Mouse (Mus musculus) brain, embryonic 14.5 days (tissue): ENCODE data around the gene Crocc2. TPM values are rescaled to one million over a fixed set of nuclear protein-coding genes. Genes with fewer than 3 reads are reported as not detected.

Experiments
- DNase-seq: peaks from one replicate; pipeline ENCODE4 v3.0.0-alpha.2; 2011; ENCODE audit warnings: low read depth
- CTCF ChIP-seq: fragments of 200-500 bp; IDR thresholded peaks from 2 replicates; pipeline ENCODE4 v1.5.1; 2012; ENCODE audit warnings: inconsistent platforms, mild to moderate bottlenecking, moderate library complexity, borderline replicate concordance; ENCODE audit not compliant: insufficient read depth, insufficient read length; ENCODE audit errors: extremely low read depth
- POLR2A ChIP-seq: fragments of 200-500 bp; IDR thresholded peaks from 2 replicates; pipeline ENCODE4 v1.6.1; 2012; ENCODE audit warnings: mild to moderate bottlenecking, inconsistent platforms, borderline replicate concordance; ENCODE audit not compliant: poor library complexity, insufficient read depth, insufficient read length, severe bottlenecking; ENCODE audit errors: extremely low read depth
- polyA plus RNA-seq: library from polyadenylated mRNA; depleted of rRNA; stranded (reverse); fragments of >200 nt; gene quantifications from 2 replicates; pipeline ENCODE4 v1.2.3, GENCODE M21; 2012

Gene Crocc2
- polyA plus RNA-seq, 1 experiment = 0.51 TPM

DNA sequence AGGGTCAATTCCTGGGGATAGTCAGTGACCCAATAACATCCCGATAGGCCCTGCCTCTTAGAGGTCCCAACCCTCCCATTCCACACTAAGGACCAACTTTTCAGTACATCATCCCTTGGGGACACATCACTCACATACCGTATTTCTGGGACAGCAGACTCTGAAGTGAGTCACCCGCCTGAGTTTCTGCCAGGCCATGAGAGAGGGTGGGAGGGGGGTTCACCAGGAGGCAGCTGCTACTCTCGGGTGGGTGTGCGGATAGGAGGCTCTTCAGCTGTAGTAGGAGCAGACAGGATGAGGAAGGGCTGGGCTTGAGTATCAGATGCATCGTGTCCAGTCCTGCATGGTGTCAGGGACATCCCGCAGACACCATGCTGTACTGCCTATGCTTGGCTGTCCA, 28.8 kb upstream of the Crocc2 start:
- TF ChIP-seq POLR2A (no peak), CTCF (no peak)
- DNase-seq = no peak

DNA sequence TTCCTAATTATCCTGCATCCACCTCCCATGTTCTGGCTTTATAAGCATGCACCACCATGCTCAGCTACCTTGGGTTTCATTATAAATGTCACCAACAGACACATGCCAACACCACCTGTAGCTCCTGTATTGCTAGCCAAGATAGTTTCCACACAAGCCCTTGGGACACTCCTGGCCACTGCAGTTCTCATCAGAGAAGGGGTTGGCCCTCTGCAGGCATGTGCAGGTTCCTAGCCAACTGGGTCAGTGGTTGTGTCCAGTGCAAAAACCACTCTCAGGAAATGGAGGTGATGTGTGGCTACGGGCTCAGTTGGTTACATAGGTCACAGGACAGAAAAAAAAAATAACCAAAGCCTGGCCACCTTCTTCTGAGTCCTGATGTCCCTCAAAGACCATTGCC, 25.7 kb upstream of the Crocc2 start:
- DNase-seq = no peak
- TF ChIP-seq CTCF (no peak), POLR2A (no peak)

DNA sequence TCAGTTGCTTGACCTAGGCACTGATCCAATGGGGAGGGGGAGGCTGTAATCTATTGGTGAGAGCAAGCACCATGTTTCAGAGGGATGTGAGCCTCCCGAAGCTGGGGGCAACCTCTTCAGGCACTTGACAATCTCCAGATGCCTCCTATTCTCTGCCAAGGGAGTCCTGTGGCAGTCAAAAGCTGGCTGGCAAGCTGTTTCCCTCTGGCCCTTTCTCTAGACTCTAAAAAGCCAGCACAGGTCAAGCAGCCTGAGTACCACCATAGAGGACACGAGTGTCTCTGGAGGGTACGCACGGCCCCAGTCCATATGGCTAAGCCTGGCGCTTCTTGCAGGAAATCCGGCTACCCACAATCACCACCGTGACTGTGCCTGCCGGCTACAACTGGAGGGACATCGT, 24.3 kb upstream of the Crocc2 start:
- DNase-seq = peak; percentile 8
- TF ChIP-seq CTCF (no peak), POLR2A (no peak)

DNA sequence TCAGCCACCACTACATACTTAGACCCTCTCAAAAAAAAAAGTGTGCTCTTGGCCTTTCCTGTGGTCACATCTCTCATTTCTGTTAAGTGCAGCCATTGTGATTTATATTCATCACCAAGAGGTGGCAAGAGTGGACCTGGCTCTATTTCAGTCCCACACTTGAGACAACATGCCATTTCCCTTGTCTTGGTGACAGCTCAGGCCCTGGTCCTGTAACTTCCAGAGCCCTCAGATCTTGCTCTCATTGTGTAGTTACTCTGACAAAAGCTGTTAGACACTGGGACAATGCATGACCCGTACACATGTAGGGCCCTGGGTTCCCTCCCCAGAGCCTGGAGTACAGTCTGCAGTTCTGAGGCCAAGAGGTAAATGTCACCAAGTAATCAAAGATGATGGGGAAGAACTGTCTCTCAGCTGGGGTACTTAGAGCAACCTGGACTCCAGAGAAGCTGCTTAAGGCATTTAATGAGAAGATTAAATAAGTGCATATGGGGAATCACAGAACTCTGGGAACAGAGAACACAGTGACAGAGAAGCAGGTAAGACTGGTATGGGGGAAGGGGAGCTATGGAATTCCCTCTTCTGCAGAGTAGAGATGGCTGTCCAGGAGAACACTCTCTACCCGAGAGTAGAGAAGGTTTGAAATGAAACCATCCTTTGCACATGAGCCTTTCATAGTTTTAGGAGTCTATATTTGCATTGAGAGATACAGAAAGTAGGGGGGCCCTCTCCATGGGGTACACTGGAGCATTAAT, 17.4 kb upstream of the Crocc2 start:
- no peak for DNase-seq
- TF ChIP-seq POLR2A (no peak), CTCF (no peak)

DNA sequence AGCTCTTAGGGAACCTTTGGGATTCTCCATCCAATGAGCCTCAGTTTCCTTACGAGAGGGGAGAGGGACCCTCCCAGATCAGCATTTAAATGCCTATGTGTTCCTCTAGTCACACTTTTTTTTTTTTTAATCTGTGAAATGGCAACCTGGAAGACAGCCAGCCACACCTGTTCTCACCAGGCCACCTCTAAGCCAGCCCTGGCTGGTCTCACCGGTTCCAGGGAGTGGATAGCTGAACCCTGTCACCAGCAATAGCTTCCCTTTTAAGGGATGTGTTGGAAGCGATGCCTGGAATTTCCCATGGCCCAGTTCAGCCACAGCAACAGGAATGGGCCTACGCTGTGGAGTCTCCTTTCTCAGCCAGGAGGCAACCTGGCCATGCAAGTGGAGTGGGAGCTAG, 11.0 kb upstream of the Crocc2 start:
- TF ChIP-seq POLR2A = no peak
- no peak for TF ChIP-seq CTCF
- no peak for DNase-seq

DNA sequence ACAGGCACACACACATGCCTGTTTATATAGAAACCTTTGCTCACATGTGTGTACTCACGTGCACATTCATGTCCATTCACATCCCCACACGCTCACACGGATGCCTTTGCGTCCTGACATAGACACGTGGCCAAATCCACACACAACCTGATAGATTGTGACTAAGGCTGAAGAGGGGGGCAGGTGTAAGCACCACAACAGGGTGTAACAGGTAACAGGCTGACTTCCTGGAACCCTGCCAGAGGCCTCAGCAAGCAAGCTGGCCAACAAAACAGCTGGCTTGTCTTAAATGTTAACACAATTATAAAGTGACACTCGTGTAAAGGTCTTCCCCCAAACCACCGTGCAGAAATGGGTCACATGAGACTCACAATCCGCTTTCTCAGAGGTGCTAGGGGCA, 9.6 kb upstream of the Crocc2 start:
- TF ChIP-seq POLR2A = no peak
- no peak for TF ChIP-seq CTCF
- no peak for DNase-seq

DNA sequence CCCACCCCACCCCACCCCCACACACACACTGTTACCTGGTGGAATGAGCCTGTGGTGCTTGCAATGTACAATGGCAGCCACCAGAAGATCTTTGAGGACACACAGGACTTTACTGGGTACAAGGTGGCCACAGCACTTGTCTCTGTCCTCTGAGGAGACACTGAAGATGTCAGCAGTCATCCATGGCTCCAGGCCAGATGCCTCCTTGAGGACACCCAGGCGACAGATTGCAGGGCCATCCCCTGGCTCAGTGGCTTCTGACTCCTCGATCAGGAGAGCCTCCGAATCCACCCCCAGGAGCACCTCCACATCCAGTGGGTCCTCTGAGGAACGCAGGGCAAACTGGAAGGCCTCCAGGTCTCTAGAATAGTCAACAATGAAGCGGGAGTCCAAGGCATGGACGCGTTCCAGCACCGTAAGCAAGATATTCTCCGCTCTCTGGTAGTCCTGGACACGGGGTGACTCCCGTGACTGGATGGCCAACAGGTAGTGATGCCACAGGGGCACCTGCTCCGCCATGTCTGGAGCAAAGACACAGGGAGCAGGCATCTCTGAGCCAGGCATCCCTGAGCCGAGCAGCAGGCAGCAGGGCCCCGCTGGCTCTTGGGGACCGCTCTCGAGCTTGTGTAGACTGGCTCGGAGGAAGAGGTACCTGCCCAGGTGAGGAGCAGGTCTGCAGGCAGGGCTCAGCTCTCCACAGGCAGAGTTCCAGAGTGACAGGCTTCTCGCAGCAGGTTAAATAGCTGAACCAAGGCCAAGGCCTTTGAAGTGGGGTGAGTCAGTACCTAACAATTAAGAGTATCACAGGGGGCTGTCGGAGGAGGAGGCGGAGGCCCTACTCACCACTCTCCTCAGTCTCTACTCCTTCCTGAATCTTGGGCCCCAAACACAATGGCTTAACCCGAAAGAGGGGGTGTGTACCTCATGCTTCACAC, 8.7 kb upstream of the Crocc2 start:
- DNase-seq = no peak
- no peak for TF ChIP-seq CTCF
- no peak for TF ChIP-seq POLR2A

DNA sequence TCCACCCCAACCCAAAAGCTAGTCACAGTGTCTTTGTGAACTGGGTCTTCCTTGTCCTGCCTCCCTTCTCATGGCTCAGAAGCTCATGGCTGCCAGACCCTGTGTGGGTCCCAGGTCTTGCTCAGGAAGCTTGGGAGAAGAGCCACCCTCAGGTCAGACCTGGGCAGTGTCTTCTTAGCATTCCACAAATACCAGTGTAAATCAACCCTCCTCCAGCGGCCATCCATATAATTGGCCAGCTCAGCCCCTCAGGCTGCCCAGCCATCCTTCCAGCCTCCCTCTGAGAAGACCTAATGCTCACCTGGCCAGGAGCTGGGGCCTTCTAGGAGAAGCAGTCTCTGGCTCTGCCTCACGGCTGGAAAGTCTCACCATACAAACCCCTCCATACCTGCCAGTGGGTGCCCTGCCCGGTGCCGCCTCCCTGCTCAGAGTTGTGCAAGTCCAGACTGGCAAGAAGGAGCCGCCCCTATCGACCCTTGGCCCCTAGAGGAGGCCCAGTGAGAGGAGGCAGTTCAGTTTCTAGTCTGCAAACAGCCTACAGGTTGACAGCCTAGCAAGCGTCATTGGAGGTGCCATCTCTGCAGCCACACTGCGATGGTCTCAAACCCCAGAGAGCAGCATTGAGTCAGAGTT, 7.9 kb upstream of the Crocc2 start, which contains the start of gene 2310007B03Rik:
Gene 2310007B03Rik, minus strand, starts transcription at position 448 of the 633 bp plus-strand sequence.
- TF ChIP-seq POLR2A (no peak), CTCF (no peak)
- no peak for DNase-seq

DNA sequence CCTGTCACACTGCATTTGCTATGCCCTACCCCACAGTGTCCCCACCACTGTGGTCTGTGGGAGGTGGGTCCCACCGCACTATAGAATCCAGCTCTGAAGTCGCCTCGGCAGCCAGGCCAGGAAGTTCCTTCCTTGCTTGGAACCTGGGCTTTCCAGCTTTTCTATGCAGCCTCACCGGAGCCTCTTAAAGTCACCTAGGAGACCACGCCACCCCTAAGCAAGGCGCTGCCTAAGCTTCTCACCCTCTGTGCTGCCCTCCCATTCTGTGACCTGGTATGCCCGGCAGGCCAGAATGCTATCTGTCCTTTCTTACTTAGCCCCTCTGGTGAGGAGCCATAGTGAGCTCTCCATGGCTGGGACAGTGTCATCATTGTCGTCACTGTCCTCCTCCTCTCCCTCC, 7.2 kb upstream of the Crocc2 start:
- no peak for DNase-seq
- TF ChIP-seq POLR2A (no peak), CTCF (no peak)

DNA sequence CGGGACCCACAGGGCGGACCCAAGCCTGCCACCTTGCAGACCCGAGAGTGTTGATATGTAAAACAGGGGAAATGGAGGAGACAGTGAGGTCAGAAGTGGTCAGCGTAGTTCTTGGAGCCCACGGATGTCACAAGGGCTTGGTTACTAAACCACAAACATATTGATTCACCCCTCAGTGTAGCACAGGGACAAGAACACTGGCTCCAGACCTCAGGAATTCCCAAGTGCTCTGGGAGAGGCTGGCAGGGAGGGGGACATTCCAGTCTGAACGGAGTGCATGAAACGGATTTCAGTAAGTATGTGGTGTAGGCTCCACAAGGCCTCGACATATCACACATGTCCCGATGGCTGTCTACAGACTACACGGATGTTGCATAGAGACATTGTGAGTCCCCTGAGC, 6.6 kb upstream of the Crocc2 start:
- DNase-seq = no peak
- no peak for TF ChIP-seq POLR2A
- TF ChIP-seq CTCF = no peak

DNA sequence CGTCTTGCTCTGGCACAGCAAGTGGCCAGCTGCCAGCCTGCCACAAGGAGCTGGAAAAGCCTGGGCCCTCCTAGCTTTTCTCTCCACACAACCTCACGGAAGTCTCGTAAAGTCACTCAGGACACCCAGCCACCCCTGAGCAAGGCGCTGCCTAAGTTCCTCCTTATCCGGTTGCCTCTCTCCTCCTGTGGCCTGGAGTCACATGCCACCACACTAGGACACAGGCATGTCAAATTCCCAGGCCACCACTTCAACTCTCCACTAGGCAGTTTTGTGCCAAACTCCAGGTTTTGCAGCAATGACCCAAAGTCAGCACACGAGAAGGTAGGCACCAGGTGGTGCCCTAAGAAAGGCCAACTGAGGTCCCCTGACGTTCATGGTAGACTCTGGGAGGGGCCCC, 5.9 kb upstream of the Crocc2 start:
- TF ChIP-seq CTCF = no peak
- TF ChIP-seq POLR2A = no peak
- DNase-seq = no peak

DNA sequence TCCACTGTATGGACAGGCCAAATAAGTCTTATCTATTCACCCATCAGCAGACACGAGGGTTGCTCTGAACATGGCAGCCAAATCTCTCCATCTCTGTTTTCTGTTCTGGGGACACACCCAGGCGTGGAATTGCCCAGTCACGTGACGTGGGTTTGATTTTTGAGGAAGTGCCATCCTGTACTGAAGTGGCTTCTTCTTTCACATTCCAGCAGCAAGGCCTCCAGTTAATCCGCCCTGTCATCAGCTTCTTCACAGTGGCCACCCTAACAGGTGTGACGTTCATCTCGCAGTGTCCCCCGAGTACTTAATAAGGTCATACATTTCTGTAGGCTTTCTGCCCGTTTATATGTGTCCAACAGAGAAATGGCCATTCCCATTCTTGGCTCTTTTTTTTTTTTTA, 3.1 kb upstream of the Crocc2 start:
- no peak for TF ChIP-seq POLR2A
- no peak for TF ChIP-seq CTCF
- DNase-seq = no peak
